Mouse (Mus musculus) retina, postnatal 1 day (tissue): ENCODE data around the gene Nav2.

Experiments used
- DNase-seq: peaks from one replicate; pipeline ENCODE4 v3.0.0-alpha.2; 2012

The Nav2 gene

DNA sequence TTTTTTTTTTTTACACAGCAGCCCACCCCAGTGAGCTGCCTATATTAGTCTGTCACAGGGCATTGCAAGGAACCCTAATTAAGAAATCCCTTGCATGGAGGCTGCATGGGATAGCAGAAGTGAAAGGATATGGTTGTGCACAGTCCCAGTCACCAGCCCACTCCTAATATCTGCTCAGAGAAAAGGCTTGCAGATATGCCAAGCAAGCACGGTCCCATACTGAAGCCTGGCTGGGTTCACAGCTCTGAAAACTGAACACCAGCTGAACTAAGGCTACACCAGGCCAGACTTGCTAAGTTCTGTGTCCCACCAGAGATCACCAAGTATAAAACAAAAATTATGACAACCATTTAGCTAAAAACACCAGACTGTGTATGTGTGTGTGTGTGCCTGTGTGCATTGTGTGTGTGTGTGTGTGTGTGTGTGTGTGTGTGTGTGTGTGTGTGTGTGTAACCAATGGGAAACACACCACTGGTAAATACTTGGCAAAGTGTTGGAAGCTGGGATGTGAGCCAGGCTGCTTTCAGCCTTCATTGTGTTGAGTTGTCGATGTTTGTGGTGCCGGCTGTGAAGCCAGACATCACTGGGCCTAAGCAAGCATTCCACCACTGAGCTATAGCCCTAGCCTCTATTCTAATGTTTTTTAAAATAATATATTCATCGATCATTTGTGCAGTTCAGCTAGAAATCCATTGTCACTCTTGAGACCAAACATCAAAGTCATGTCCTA lies 156.4 kb downstream of the Nav2 start:
- no peak for DNase-seq

DNA sequence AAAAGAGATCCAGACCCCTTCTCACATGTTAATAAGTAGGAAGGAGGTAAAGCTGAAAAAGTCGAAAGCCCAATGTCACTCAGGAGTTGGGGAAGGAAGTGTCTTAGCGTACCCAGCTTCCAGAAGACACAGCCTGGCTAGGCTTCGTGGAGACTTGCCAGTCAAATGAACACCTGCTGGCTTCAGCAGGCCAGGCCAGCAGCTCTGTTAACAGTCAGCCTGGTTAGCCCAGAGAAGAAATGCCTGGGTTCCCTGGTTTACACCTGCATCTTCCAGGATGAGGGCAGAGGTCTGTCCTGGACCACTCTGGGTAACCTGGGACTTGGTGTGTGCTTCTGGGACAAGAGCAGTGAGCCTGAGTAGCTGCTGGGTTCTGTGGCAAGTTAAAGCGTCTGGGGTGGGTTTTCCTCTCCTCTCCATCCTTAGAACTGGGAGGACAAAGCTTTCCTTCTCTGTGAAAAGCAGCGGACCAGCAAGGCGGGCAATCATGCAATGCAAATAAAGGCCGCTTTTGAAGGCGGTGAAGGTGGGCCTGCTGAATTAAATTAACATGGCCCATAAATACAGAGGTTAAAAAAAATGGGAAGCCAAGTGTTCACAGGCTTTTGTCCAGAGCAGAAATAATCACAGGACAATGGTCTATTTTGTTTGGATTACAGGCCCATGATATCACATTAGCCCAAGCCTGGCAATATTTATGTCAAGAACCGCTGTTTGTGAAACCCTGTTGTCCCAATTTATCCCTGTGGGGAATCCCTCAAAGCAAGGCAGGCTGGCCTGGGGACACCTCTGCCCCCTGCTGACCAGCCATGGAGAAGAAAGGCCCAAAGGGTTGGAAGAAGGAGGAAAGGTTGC lies 157.3 kb downstream of the Nav2 start:
- peak; percentile 63 for DNase-seq

DNA sequence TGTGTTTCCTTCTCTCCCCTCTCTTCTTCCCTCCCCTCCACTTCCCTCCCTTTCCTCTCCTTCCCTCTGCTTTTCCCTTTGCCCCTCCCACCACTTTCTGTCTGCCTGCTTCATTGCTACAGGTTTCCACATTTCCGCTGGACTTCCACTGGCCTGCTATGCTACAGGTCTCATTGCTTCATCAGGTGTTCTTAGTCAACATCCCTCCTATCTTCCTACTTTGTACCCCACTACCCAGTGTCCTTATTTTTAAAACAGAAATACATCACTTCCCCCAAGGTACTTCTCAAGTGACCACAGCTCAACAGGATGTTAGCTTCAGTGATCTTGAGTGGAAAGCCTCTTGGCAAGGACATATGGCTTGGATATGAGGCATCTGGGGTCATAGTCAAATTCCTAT lies 158.3 kb downstream of the Nav2 start:
- no peak for DNase-seq

DNA sequence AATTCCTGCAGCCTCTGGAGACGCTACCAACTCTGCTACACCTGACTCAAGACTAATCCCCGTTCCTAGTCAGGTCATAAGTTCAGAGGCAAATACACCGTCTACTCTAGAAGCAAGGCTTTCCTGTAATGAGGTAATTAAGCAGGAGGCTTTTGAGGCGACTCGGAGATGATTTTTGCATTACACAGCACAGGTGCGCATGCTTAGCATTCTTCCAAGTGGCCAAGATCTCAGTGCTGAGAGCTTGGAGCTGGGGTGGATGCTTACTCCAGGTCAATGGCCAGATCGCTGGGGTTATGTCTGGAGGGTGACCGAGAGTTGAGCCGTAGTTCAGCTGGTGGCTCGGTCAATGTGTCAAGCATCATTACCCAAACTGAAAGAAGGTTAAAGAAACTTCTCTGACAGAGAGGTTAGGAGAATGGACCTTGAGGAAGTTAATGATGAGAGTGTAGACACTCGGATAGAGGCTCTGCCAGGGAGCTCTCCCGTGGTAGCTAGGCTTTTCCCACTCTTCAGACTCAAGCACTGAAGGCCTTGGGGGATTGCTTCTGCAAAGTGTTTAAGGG lies 161.0 kb downstream of the Nav2 start:
- DNase-seq: no peak

DNA sequence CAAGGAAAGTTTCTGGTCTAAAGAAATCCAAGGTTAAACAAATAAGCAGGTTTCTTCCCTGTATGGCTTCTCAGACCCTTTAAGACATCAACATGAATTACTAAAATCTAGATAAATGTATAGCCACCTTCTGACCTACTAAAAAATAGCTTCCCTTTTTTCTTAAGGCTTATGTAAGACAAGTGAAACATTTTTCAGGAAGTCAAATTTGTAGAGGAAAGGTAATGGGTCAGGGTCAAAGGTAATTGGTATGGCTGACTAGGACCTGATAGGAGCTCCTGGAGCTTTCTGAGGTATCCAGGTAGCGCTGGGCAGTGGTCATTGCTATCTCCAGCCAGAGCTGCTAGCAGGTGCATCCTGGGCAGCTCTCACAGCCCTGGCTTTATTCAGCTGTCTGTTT lies 162.1 kb downstream of the Nav2 start:
- no peak for DNase-seq

DNA sequence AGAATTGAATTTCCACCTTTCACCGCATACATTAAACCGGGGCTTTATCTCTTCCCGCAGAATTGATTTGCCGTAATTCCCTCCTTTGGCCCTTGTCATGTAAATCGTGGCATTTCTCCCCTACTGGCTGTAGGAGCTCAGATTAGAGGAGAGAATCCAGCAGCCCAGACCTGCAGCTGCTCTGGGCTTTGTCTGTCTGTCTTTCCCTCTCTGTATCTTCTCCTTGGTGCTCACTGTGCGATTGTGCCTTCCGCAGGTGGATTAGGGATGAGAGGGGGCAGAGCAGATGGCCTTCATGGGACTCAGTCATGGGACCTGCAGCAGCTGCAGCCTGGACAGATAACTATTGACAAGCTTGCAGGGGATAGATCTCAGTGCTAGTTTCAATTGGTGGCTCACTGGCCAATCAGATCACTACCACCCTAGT lies 162.6 kb downstream of the Nav2 start:
- DNase-seq: peak; percentile 68

DNA sequence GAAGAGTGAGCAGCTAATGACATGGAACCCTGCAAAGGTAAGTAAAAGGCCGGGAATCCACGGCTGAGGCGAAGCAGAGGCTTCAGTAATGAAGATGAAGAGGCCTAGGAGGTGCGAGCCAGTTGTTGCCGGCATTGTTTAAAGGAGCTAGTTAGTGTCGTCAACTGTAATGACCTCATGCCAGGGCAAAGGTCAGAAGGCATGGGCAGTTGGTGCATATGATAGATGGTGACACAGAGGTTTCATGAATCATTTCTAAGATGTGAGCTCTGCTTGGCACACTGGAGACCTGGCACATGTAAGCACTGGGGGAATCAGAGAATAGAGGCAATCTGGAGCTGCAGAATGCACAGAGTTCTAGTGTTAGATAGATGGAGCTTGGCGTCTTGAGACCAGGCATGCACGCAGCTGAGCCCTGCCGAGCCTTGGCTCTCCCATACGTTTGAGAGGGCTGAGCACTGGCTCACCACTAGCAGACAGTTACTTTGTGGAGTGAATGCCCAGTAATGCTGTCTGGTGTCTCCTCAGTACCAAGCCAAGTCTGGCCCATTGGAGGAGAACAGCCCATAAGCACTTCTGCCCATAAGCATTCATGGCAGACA lies 166.9 kb downstream of the Nav2 start:
- no peak for DNase-seq

DNA sequence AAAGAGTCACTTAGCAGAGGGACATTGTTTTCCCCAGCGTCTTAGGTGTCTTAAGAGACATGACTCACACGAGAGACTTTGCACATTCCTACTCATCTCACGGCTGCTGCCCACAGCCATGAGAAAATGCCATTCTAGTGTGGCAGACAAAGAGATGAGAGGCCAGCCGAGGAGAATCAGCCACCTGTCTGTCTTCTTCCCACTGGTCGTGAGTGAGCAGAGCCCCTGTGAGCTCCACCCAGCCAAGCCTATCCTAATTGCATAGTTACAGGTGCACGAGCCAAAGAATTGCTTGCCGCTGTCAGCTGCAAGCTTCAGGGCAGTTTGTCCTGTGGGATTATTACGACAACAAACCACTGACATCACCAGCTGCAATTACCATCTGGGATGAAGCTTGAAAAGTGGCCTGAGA lies 167.8 kb downstream of the Nav2 start:
- peak; percentile 57 for DNase-seq

DNA sequence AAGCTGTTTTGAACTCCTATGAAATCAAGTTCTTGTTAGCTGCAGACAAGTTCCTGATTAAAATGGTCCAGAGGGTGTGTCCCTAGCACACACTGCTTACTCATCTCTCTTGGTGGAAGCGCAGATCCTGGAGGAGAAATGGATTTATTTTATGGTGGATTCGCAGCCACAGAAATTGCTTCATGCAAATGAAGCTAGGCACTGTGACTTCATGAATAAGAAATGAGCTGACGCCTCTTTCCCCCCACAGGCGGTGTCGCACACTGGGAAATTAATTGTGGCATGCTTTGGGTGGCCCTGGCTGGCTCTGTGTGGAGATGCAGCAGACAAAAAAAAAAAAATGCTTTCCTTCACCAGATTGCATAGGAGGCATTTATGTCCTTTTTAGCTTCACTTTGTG lies 170.4 kb downstream of the Nav2 start:
- DNase-seq: peak; percentile 35

DNA sequence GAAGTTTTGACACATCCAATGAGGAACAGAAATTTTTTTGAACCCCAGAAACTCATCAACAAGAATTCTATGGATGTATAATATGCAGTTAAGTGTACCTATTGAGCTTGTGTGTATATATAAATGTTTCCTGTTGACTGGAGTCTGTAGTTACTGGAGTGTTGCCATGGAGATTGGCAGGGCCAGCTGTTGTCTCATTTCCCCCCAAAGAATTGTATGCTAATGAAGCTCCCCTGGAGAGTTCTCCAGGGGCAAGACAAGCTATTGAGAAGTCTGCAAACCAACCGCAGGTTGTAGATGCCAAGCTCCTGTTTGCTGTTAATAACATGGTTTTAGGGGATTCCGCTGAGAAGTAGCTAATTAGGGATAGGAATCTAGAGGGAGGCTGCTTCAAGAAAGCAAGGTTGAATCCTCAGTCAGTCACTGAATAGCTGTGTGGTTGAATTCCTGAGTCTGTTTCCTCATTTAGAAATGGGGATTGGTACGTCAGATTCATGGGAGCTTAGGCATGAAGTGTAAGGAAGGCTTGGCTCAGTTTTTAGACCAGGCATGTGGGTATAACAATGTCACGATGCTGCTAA lies 174.2 kb downstream of the Nav2 start:
- peak; percentile 31 for DNase-seq

DNA sequence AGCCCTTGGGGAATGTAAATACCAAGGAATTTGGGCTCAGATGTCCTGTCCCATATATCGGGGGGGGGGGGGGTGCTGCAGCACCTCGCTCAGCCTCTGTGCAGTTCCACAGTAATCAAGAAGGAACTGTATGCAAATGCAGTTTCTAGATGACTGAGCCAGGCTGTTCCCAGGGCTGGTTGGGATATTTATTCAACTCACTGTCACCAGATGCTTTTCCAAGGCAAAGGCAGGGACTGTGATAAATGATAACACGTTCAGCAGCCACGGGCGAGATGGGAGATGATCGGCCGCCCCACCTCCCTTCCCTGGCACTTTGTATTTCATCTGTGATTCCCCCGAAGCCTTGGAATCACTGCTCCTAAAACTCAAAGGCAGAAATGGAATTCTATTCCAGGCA lies 176.3 kb downstream of the Nav2 start:
- peak; percentile 45 for DNase-seq

DNA sequence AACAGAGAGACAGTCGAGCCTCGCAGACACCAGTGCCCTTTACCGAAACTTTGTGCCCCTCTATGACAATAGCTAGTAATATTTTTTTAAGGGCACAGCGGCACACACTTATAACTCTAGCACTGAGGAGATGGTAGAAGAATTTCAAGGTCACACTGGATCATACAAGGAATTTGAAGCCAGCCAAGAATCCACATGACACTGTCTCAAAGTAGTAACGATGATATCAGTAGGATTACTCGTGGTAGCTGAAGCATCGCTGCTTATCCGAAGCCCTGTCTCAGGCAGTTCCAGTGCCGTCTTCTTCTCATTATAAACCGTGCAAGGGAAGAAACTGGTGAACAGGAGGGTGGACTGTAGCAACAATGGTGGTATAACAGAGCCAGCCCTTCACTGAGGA lies 177.2 kb downstream of the Nav2 start:
- DNase-seq: no peak

DNA sequence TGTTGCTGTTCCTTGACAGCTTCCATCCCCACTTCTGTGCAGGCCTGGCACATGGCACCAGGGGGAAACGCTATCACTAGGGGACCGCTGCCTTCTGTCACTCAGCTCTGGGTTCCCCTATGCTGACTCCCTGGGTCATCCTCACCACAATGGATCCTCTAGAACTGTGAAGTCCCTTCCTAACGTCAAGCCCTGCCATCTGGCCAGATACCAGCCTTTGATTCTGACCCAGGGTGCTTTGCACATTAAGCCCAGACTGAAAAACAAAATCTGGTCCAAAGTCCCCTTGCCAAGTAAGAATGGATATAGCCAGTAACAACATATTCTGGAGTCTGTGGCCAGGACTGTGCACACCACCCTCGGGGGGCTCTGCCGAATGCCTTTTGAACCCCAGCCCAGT lies 178.6 kb downstream of the Nav2 start:
- DNase-seq: no peak

DNA sequence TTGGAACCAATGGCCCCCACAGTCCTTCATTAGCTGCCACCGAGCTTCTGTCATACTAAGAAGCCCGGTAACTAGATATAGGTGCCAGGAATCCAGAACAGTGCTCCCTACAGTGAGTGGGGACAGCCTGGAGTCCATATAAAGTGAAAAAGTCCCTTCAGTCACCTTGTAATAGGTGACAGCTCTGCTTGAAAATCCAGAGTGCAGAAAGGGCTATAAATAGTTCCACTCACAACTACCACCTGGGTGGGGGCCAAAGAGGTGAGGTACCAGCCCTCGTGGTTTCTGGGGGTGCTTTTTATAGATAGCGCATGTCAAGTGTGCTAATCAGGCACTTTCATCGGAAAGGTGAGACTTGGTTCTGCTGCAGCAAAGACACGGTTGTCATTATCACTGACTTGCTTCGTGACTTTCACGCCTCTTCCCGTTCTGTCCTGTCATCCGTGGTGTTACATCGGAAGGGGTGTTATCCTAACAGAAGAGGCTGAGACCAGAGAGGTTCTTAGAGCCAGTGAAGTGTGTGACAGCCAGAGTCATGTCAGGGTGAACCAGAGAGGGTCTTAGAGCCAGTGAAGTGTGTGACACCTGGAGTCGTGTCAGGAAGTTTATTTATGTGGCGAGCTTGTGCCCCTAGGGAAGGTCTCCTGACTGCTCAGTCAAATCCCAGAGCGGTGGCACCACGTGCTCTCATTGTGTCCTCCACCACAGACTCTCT lies 179.8 kb downstream of the Nav2 start:
- no peak for DNase-seq

DNA sequence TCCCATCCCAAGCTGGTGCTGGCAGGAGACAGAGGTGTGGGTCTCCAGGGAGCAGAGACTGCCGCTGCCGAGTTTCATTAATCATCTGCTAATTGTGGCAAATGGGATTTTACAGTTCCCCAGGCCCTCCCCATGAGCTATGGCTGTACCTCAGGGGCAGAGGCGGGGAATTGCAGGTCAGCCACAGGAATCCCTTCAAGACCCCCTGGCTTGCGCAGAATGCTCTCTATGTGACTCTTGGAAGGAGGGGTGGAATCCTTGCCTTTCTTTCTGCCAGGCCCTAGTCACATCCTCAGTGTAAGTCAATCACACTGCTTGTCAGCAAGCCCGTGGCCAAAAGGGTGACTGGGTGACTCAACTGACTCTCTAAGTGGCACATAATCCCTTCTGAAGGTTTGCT lies 182.9 kb downstream of the Nav2 start:
- DNase-seq: no peak

DNA sequence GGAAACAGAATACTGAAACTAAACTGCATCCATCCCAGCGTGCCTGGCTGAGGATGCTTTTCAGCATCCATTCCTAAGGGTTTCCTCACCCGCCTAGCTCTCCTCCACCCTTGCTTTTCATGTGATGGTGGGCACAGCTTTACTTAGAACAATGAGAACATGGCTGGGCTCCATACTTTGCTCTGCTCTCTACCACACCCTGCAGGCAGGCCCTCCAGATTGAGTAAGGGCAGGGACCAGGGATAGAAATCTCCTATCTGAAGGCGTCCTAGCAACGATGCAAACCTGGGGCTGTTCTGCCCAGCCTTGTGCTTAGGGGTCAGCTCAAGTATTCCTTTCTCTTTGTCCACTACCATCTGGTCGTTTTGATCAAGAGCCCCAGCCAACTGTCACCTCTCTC lies 183.4 kb downstream of the Nav2 start:
- DNase-seq: peak; percentile 25

DNA sequence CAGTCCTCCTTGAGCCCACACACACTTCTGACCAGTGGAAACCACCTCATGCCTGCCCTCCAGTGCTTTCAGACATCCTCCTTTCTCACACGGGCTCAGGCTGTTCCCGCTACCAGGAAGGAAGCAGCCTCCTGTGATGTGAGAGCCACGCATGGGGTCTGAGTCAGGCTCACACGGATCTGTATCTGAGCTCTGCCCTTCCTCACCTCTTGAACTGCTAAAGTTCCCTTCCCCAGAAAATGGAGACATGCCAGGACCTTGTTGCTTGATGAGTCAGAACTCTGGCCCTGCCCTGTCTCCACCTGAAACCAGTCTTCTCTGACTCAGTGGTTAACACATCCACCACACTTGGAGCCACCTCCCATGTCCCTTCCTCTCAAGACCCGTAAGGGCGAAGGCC lies 185.1 kb downstream of the Nav2 start:
- no peak for DNase-seq

DNA sequence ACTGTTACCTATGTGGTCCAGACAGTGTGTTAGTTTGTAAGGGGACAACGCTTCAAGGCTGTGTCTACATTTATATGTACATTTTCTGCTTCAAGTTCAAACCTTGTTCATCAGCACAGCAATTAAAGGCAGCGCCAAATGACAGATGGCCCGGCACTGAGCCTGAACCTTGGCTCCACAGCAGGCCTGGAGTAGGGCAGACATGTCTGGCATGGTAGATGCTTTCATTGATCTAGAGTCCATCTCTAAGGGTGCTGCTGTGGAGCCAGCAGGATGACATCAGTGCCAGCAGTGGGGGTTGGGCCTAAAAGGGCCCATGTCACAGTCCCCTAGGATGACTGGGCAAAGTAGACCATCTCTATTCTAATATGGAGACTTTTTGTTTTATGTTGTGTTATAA lies 186.0 kb downstream of the Nav2 start:
- no peak for DNase-seq

DNA sequence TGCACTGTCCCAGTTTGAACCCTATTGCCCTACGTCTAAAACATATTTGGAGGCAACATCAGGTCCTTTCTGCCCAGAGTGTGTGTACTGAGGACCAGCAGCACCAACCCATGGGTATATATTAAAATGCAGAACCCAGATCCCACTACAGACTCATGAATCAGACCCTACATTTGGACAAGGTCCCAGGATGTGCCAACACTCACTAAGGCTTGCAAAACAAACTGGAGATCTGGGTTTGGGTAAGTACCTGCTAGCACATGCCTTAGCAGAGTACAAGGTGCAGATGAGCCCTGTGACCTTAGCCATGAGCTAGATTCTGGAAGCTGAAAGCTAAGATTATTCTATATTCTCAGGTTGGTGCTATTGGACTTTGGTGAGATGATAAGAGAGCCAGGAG lies 192.8 kb downstream of the Nav2 start:
- no peak for DNase-seq

DNA sequence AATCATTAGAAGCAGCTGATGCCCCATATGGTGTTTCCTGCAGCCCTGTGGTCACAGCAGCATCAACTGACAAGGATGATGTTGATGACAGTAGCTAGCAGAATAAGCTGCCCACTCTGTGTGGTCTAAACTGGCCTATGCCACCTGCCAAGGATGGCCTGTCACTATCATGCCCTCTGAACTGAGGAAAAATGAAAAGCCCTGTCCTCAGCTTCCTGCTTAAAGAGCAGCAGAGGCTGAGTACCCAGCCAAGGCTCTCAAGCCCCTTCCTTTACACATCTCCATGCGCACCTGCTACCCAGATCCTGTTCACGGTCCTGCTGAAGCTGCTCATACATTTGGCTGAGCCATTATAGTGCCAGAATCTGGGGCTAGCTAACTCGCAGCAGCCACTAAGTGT lies 193.7 kb downstream of the Nav2 start:
- peak; percentile 75 for DNase-seq

DNA sequence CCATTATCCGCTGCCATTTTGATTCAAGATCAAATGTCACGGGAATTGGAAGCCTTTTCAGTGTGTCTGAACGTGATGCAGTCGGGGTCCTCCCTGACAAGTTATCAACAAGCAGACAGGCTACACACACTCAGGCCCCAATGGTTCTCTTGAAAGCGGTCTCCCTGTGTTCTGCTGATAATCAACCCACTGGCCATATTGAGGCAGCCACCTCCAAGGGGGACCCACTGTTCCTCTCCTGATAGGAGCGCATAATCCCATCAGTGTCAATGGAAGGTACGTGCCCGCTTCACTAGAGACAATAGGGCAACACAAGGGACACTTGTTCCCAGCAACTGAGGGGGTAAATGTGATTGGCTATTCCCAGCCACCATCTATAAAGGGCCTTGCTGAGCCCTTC lies 195.9 kb downstream of the Nav2 start:
- peak; percentile 89 for DNase-seq

DNA sequence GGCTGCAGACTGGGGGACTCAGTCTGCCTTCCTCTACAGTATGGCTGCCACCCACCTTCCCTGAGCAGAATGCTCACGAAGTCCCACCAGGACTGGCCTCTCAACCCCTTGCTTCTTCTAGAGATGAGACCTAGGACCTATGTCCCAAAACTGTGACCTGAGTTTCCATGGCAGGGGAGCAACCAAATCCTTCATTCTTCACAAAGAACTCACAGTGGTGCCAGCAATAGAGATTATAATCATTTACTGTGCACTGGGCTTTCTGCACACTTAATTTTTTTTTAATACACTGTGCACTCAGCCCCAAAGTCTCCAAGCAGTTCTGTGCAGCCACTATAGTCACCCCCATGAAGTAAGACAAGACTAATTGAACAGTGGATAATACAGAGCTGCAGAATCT lies 196.3 kb downstream of the Nav2 start:
- no peak for DNase-seq

DNA sequence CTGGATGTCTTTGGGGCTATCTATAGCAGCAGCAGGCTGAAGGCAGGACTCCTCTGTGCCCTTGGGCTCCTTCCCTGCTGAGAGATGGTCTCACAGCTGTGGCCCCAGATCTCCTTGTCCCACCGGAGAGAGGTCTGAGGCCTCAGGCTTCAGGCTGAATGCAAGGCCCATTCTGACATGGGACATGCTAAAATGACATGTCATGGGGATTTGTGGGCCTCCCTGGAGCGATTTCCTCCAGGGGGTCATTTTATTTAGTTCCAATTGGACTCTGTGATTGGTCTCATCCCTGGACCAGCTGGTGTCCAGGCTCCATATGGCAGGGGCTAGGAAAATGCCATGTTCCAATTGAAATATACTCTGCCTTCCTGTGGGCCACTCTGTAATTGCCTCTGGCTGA lies 197.0 kb downstream of the Nav2 start:
- DNase-seq: peak; percentile 44
